Mouse (Mus musculus) kidney, adult 2 months (tissue): ENCODE results near the gene Majin.

Source experiments
- CTCF ChIP-seq: fragments of 200-500 bp; conservative IDR thresholded peaks from 2 replicates; pipeline ENCODE4 v1.5.1; 2011; ENCODE audit warnings: low read depth, mild to moderate bottlenecking, control low read depth, low read length, moderate library complexity, mixed read lengths; ENCODE audit not compliant: insufficient read depth, insufficient read length
- POLR2A ChIP-seq: fragments of 200-500 bp; IDR thresholded peaks from one replicate; pipeline ENCODE4 v1.6.1; 2011; ENCODE audit warnings: low read depth, low read length, control low read depth

DNA sequence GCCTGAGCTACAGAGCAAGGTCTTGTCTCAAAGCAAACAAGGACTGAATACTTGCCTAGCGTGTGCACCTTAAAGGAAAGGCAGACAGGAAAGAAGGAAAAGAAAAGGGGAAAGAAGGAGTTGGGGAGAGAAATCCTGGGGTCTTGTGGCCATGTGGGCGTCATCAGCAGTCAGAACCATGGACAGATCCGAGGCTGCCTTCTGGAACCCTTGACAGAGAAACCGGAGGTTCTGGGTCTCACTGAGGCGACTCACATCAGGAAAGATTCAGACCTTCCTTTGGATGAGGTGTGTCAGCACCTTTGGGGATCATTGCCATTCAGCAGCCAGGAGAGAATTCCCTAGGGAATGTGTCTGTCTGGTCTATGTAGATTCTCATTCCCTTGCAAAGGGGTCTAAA, 2.6 kb upstream of the Majin start:
- TF ChIP-seq CTCF (no peak), POLR2A (no peak)
